Mouse (Mus musculus): ENCODE data around the gene Zfp410. TPM values are rescaled to one million over a fixed set of nuclear protein-coding genes. Genes with fewer than 3 reads are reported as not detected.
A peak's percentile ranks its signal among the peaks of the same experiment; 100 is the strongest.

The Zfp410 gene
- polyA plus RNA-seq (2016; fragmentation: Nextera tagmentation; extraction: Ambion mirVana): 99.3 and 101 TPM in 2 replicates

GRCm38 (mm10) chr12:84316721-84317621 is at the start of gene Zfp410:
TSS of gene Zfp410 (plus strand) at chr12:84316852.
- under 1% methylated on average over 61 of the region's 77 CpGs for WGBS
- ATAC-seq (ENCODE audit: low FRiP score): peak; percentile 96
- H3K27ac ChIP-seq: peak within 1 kb of the TSS; percentile 93

DNA sequence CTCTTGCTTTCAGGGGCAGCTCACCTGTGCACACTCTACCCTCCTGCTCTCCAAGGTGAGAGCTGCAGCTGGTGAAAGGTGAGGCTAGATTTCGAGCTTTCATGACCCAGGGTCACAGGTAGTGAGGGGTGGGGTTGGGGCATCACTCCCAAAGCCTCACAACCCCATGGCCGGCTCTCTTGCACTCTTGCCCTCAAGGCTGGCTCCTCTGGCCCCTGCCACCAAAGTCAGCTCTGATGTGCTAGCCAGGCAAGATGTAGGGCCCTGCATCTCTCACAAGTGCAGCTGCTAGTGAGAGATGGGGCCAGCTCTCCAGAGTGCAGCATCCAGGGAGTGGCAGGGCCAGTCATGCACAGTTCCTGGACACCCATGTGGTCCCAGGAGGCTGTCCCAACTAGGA is 49.4 kb upstream of the Zfp410 start:
- Histone ChIP-seq H3K4me2 (replicated peaks) (no peak overlapping the region), H3K9ac (no peak overlapping the region), H3K9me3 (replicated peaks) (no peaks in the 10 kb centered on the region), H3K27ac (no peak overlapping the region), H3K27me3 (no peaks in the 10 kb centered on the region), H3K4me1 (no peaks in the 10 kb centered on the region), H3K36me3 (no peaks in the 10 kb centered on the region), H3K4me3 (no peak overlapping the region)
- 58% methylated on average over 2 of the region's 2 CpGs for WGBS
- no peak for ATAC-seq (ENCODE audit: low FRiP score)

More at GRCm38 (mm10) chr12:84316721-84317621, at the start of gene Zfp410:
- H3K36me3 ChIP-seq: no peaks in the 10 kb centered on the region
- H3K4me3 ChIP-seq: peak within 1 kb of the TSS; percentile 88
- peak within 1 kb of the TSS; percentile 57 for H3K4me2 ChIP-seq (replicated peaks)
- peak within 1 kb of the TSS; percentile 92 for H3K9ac ChIP-seq
- no peaks in the 10 kb centered on the region for H3K9me3 ChIP-seq (replicated peaks)
- H3K27me3 ChIP-seq: no peaks in the 10 kb centered on the region
- H3K4me1 ChIP-seq: peaks cover 21% of the 10 kb centered on the region

DNA sequence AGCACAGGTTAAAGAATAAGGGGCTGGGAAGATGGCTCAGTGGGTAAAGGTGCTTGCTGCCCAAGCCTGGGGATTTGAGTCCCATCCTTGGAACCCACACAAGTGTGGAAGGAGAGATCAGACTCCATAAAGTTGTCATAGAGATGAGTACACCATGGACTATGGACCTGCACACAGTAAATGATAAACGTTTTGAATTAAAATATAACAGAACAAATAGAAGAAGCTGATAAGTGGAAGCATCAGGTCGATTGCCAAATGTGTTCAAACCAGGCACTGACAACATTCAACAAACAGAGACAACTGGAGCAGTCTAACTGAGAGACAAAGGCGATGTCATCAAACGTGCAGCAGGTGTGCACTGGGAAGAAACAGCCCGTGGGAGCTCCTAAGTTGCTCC is 43.3 kb upstream of the Zfp410 start:
- H3K9ac ChIP-seq: no peak overlapping the region
- 79% methylated on average over 5 of the region's 5 CpGs for WGBS
- no peak overlapping the region for H3K4me2 ChIP-seq (replicated peaks)
- no peak overlapping the region for H3K27ac ChIP-seq
- no peaks in the 10 kb centered on the region for H3K27me3 ChIP-seq
- no peaks in the 10 kb centered on the region for H3K9me3 ChIP-seq (replicated peaks)
- no peak overlapping the region for H3K4me3 ChIP-seq
- no peaks in the 10 kb centered on the region for H3K36me3 ChIP-seq
- H3K4me1 ChIP-seq: no peaks in the 10 kb centered on the region
- ATAC-seq (ENCODE audit: low FRiP score): no peak

DNA sequence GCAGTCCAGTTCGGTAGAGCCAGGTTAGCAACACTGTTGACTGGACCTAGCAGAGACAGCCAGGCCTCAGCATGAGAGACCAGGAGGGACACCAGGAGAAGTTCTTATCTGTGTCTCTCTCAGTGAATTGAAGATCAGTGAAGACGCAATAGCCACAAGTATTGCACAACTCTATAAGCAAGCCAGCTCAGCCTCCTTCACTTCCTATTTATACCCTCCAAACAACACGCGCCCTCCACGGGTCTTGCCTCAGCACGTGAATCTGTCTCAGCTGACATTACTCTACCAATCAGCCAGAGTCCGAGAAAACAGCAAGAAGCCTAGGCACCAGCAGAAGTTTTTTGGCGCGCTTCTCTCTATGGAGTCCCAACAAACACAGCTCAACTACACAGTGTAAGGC is 41.4 kb upstream of the Zfp410 start:
- no peaks in the 10 kb centered on the region for H3K9me3 ChIP-seq (replicated peaks)
- no peak for ATAC-seq (ENCODE audit: low FRiP score)
- H3K27me3 ChIP-seq: no peaks in the 10 kb centered on the region
- H3K4me1 ChIP-seq: no peaks in the 10 kb centered on the region
- no peak overlapping the region for H3K4me2 ChIP-seq (replicated peaks)
- H3K4me3 ChIP-seq: no peak overlapping the region
- WGBS: 94% methylated on average over 9 of the region's 9 CpGs
- H3K36me3 ChIP-seq: no peaks in the 10 kb centered on the region
- H3K27ac ChIP-seq: no peak overlapping the region
- no peak overlapping the region for H3K9ac ChIP-seq

- WGBS: 74% methylated on average over 2 of the region's 2 CpGs
- H3K27me3 ChIP-seq: no peaks in the 10 kb centered on the region
- no peak overlapping the region for H3K9ac ChIP-seq
- no peaks in the 10 kb centered on the region for H3K9me3 ChIP-seq (replicated peaks)
- H3K4me3 ChIP-seq: no peak overlapping the region
- H3K27ac ChIP-seq: no peak overlapping the region
- no peaks in the 10 kb centered on the region for H3K4me1 ChIP-seq
- H3K4me2 ChIP-seq (replicated peaks): no peak overlapping the region
- H3K36me3 ChIP-seq: no peaks in the 10 kb centered on the region
- ATAC-seq (ENCODE audit: low FRiP score): no peak
These were observed 40.4 kb upstream of the Zfp410 start for GRCm38 (mm10) chr12:84276288-84276687.

DNA sequence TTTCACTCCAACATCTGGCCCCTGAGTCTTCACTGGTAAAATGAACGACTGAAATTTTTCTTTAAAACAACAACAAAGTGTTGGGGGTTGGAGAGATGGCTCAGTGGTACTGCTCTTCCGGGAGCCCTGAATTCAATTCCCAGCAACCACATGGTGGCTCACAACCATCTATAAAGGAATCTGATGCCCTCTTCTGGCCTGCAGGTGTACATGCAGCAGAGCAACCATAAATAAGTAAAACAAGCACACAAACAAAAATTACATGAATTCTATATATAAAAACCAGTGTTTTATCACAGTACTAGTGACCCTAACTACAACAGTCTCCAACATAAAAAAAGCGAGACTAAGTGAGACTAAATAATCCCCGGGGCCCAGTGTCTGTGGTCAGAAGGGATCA is 39.9 kb upstream of the Zfp410 start:
- Histone ChIP-seq H3K4me3 (no peak overlapping the region), H3K27ac (no peak overlapping the region), H3K36me3 (no peaks in the 10 kb centered on the region), H3K4me1 (no peaks in the 10 kb centered on the region), H3K9ac (no peak overlapping the region), H3K4me2 (replicated peaks) (no peak overlapping the region), H3K27me3 (no peaks in the 10 kb centered on the region), H3K9me3 (replicated peaks) (no peaks in the 10 kb centered on the region)
- no peak for ATAC-seq (ENCODE audit: low FRiP score)
- WGBS: 83% methylated on average over 4 of the region's 4 CpGs

DNA sequence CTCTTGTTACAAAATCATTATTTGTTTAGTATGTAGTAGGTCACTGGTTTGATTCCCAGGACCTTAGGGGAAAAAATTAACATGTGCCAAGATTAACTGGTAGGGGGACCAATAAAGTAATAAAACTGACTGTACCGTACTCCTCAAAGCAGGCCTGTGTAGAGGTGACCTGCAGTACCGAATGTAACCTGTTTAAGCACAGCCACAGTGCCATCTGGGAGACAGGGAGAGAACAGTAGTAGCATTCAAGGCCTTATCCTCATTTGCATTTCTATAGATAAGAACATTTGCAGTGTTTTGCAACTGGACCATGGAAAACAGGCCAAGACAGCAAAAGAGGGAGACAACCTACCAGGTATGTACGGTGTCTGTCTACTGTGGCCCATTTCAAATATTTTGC is 38.8 kb upstream of the Zfp410 start:
- WGBS: 56% methylated on average over 3 of the region's 3 CpGs

GRCm38 (mm10) chr12:84278901-84279300 is 37.8 kb upstream of the Zfp410 start:
- Histone ChIP-seq H3K9me3 (replicated peaks) (no peaks in the 10 kb centered on the region), H3K4me1 (no peaks in the 10 kb centered on the region), H3K36me3 (no peaks in the 10 kb centered on the region), H3K27ac (no peak overlapping the region), H3K9ac (no peak overlapping the region), H3K4me3 (no peak overlapping the region), H3K4me2 (replicated peaks) (no peak overlapping the region), H3K27me3 (no peaks in the 10 kb centered on the region)
- ATAC-seq (ENCODE audit: low FRiP score): no peak
- 86% methylated on average over 7 of the region's 7 CpGs for WGBS

More for the DNA sequence above, 38.8 kb upstream of the Zfp410 start:
- no peaks in the 10 kb centered on the region for H3K36me3 ChIP-seq
- H3K27me3 ChIP-seq: no peaks in the 10 kb centered on the region
- no peak overlapping the region for H3K4me3 ChIP-seq
- H3K4me1 ChIP-seq: no peaks in the 10 kb centered on the region
- no peaks in the 10 kb centered on the region for H3K9me3 ChIP-seq (replicated peaks)
- no peak; the same call in 1 of the 2 replicates for ATAC-seq (ENCODE audit: low FRiP score)
- no peak overlapping the region for H3K9ac ChIP-seq
- H3K4me2 ChIP-seq (replicated peaks): no peak overlapping the region
- no peak overlapping the region for H3K27ac ChIP-seq

- H3K9ac ChIP-seq: no peak overlapping the region
- H3K4me2 ChIP-seq (replicated peaks): peak overlapping the region; percentile 64
- no peaks in the 10 kb centered on the region for H3K9me3 ChIP-seq (replicated peaks)
- no peak overlapping the region for H3K4me3 ChIP-seq
- no peaks in the 10 kb centered on the region for H3K27me3 ChIP-seq
- 0 out of 2 replicates have a peak, but pooled peaks have one; percentile 11 for ATAC-seq (ENCODE audit: low FRiP score)
- H3K36me3 ChIP-seq: no peaks in the 10 kb centered on the region
- H3K4me1 ChIP-seq: peaks cover 4% of the 10 kb centered on the region
- no peak overlapping the region for H3K27ac ChIP-seq
- 76% methylated on average over 14 of the region's 14 CpGs for WGBS
These were observed 32.3 kb upstream of the Zfp410 start for GRCm38 (mm10) chr12:84284391-84284790.

GRCm38 (mm10) chr12:84284885-84285592 is 31.6 kb upstream of the Zfp410 start, which contains the start of gene Ptgr2:
TSS of gene Ptgr2 (plus strand) at chr12:84285232.
- no peak within 1 kb of the TSS for H3K27ac ChIP-seq
- H3K36me3 ChIP-seq: no peaks in the 10 kb centered on the region
- peak; percentile 89 for ATAC-seq (ENCODE audit: low FRiP score)
- H3K27me3 ChIP-seq: no peaks in the 10 kb centered on the region
- H3K4me3 ChIP-seq: peak within 1 kb of the TSS; percentile 51
- H3K9ac ChIP-seq: peak within 1 kb of the TSS; percentile 62
- H3K4me2 ChIP-seq (replicated peaks): peak within 1 kb of the TSS; percentile 64
- under 1% methylated on average over 39 of the region's 39 CpGs for WGBS
- H3K9me3 ChIP-seq (replicated peaks): no peaks in the 10 kb centered on the region
- H3K4me1 ChIP-seq: peaks cover 4% of the 10 kb centered on the region

- H3K27me3 ChIP-seq: no peaks in the 10 kb centered on the region
- no peak overlapping the region for H3K27ac ChIP-seq
- peak overlapping the region; percentile 62 for H3K9ac ChIP-seq
- 0 out of 2 replicates have a peak, but pooled peaks have one; percentile 13 for ATAC-seq (ENCODE audit: low FRiP score)
- peaks cover 4% of the 10 kb centered on the region for H3K4me1 ChIP-seq
- WGBS: 34% methylated on average over 8 of the region's 8 CpGs
- peak overlapping the region; percentile 51 for H3K4me3 ChIP-seq
- peak overlapping the region; percentile 64 for H3K4me2 ChIP-seq (replicated peaks)
- no peaks in the 10 kb centered on the region for H3K9me3 ChIP-seq (replicated peaks)
- no peaks in the 10 kb centered on the region for H3K36me3 ChIP-seq
These were observed 31.1 kb upstream of the Zfp410 start for GRCm38 (mm10) chr12:84285593-84285968.

GRCm38 (mm10) chr12:84288461-84288860 is 28.2 kb upstream of the Zfp410 start:
- no peak for ATAC-seq (ENCODE audit: low FRiP score)
- no peak overlapping the region for H3K27ac ChIP-seq
- H3K9ac ChIP-seq: no peak overlapping the region
- 64% methylated on average over 3 of the region's 3 CpGs for WGBS
- no peaks in the 10 kb centered on the region for H3K27me3 ChIP-seq
- peaks cover 6% of the 10 kb centered on the region; the same call in 1 of the 2 replicates for H3K36me3 ChIP-seq
- peaks cover 4% of the 10 kb centered on the region for H3K4me1 ChIP-seq
- no peaks in the 10 kb centered on the region for H3K9me3 ChIP-seq (replicated peaks)
- H3K4me2 ChIP-seq (replicated peaks): no peak overlapping the region
- no peak overlapping the region for H3K4me3 ChIP-seq
